Mouse (Mus musculus) bone marrow, adult 2 months (tissue): ENCODE results near the gene Arhgef40. TPM values are rescaled to one million over a fixed set of nuclear protein-coding genes. Genes with fewer than 3 reads are reported as not detected.

Experiments used
- H3K27ac ChIP-seq: fragments of 200-500 bp; 2 replicates; pipeline ENCODE4 v1.5.1; 2012; ENCODE audit warnings: low read depth, mild to moderate bottlenecking, control low read depth, inconsistent platforms, low read length; ENCODE audit not compliant: control insufficient read depth, poor library complexity, insufficient read depth
- H3K4me1 ChIP-seq: fragments of 200-500 bp; 2 replicates; pipeline ENCODE4 v1.6.1; 2011; ENCODE audit warnings: low read length; ENCODE audit not compliant: control insufficient read depth, insufficient read depth
- H3K4me3 ChIP-seq: fragments of 200-500 bp; replicated peaks from 2 replicates; pipeline ENCODE3; 2011; ENCODE audit warnings: mild to moderate bottlenecking, low read depth, low read length, control low read depth; ENCODE audit not compliant: control insufficient read depth
- CTCF ChIP-seq: fragments of 200-500 bp; IDR thresholded peaks from 2 replicates; pipeline ENCODE4 v1.5.1; 2011; ENCODE audit warnings: low read length, control low read depth; ENCODE audit not compliant: control insufficient read depth, insufficient read depth
- POLR2A ChIP-seq: fragments of 200-500 bp; IDR thresholded peaks from 2 replicates; pipeline ENCODE4 v1.6.1; 2011; ENCODE audit warnings: low read depth, mild to moderate bottlenecking, control low read depth, low read length, borderline replicate concordance; ENCODE audit not compliant: control insufficient read depth
- WGBS: fragments of 180-500 bp; shearing (Covaris S2); methylation state at CpG from one replicate; pipeline ENCODE4 v1.1.7; 2018; 5-methylcytosine and 5-hydroxymethylcytosine counted together
- polyA plus RNA-seq: library from polyadenylated mRNA; stranded (reverse); fragments of >200 nt; gene quantifications from 2 replicates; pipeline ENCODE4 v1.2.4, GENCODE M21; 2011; ENCODE audit warnings: low replicate concordance; ENCODE audit not compliant: missing spikeins, insufficient read depth, insufficient read length

The Arhgef40 gene
- polyA plus RNA-seq, 1 experiment = 21.3 TPM

GRCm38 (mm10) chr14:52013021-52013610 is 28.6 kb downstream of the Arhgef40 start:
- Histone ChIP-seq H3K4me1 (no peaks in the 10 kb centered on the region; the same call in 1 of the 2 replicates), H3K4me3 (no peak overlapping the region), H3K27ac (no peak overlapping the region)
- WGBS = 80% methylated on average over 8 of the region's 8 CpGs
- TF ChIP-seq CTCF = no peak
- no peak for TF ChIP-seq POLR2A

DNA sequence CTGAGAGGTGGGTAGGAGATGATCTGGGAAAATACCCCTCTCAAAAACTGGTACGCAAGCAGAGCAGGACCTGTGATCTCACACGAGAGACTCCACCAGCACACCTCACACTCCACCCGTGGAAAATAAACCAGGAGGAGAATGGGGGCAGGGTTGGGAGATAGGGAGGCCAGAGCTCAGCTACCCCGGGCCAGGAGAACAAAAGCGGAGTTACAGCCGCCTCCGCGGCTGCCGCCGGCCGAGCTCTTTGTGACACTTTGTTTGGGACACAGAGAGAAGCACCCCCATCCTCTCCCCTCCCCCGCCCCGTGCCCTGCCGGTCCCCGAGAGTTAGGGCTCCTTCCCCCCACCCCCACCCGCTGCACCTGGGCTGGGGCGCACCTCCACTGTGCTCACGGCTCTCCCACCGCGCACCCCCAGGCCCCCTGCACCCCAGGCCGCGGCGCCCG is 29.3 kb downstream of the Arhgef40 start:
- 9% methylated on average over 21 of the region's 24 CpGs for WGBS
- Histone ChIP-seq H3K4me1 (no peaks in the 10 kb centered on the region; the same call in 1 of the 2 replicates), H3K27ac (no peak overlapping the region), H3K4me3 (peak overlapping the region; percentile 26)
- TF ChIP-seq POLR2A (no peak), CTCF (no peak)

DNA sequence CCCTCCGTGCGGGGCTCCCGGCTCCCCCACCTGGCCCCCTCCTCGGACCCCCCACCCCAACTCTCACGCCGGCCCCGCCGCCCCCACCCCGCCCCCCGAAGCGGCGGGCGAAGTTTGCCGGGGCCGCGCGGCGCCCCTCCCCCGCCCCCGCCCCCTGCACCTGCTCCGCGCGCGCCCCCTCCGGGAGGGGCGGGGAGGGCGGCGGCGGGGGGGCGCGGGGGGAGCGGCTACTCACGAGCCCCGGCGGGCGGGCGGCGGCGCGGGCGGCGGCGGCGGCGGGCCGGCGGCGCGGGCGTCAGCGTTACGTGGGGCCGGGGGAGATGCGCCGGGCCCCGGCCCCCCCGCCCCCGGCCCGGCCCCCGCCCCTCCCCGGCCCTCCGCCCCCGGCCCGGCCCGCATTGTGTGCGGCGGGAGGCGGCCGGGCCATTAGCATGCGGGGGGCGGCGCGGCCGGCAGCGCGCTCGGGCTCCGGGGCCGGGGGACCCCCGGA is 29.8 kb downstream of the Arhgef40 start:
- H3K4me1 ChIP-seq = no peaks in the 10 kb centered on the region; the same call in 1 of the 2 replicates
- H3K27ac ChIP-seq = no peak overlapping the region

DNA sequence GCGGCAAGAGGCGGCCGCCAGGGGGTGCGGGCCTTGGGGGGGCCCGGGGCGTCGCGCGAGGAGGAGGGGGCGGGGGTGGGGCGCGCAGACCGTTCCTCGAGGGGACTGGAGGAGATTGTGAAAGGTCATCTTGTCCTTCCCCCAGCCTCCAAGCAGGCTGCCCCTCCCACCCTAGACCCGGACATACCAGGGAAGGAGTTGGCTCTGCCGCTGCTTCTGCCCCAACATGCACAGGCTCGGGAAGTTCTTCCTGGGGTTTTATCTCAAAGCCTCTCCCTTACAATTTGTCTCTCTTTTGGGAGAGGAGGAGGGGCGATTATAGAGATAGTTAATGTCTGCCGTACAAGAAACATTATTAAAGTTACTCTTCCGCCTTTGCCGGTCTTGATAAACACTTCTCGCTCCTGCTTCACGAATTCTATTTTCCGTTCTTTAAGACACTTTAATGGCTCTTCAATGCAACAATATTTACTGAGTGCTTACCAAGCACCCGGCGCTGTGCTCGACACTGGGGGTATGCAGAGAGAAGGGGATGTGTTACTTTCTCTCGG is 30.3 kb downstream of the Arhgef40 start:
- no peaks in the 10 kb centered on the region; the same call in 1 of the 2 replicates for H3K4me1 ChIP-seq

More for the DNA sequence above, 29.8 kb downstream of the Arhgef40 start:
- 2% methylated on average over 22 of the region's 80 CpGs for WGBS
- H3K4me3 ChIP-seq = no peak overlapping the region
- TF ChIP-seq POLR2A (no peak), CTCF (no peak)

DNA sequence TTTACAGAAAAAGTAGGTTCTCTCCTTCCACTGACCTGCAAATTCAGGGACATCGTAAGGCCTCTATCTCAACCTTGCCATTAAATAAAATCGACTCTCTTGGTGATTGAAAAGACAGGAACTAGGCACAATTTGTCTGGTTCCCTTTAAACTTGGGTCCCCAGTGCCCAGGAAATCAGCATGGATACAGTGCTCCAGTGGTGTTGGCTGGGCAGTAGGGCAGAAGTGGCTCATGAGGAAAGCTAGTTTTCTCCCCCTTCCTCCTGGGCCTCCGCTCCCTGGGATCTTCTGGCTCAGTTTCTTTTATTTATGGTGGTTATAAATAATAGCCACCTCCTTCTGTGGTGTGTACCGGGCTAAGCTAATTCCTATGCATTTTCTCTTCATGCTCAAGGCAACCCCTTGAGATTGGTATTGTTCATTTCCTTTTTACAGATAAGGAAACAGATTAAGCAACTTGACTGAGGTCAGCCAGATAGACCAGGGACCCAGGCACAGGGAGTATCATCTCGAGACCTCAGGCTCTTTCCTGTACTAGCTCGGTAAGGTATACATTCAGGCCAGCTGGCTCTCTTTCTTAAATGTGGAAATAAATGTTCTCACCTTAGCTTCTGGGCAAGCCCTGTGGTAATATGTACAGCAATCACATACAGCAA is 31.1 kb downstream of the Arhgef40 start, which contains the start of gene Tmem253:
Gene Tmem253, plus strand, starts transcription at position 214 of the 656 bp plus-strand sequence.
- WGBS = 17% methylated on average over 6 of the region's 6 CpGs
- Histone ChIP-seq H3K4me1 (no peaks in the 10 kb centered on the region; the same call in 1 of the 2 replicates), H3K4me3 (peak within 1 kb of the TSS; percentile 78), H3K27ac (no peak within 1 kb of the TSS)
- no peak for TF ChIP-seq POLR2A

More for the DNA sequence above, 30.3 kb downstream of the Arhgef40 start:
- 1% methylated on average over 28 of the region's 28 CpGs for WGBS
- Histone ChIP-seq H3K27ac (no peak overlapping the region), H3K4me3 (peak overlapping the region; percentile 78)
- TF ChIP-seq CTCF (no peak), POLR2A (peak; percentile 49; the same call in 1 of the 2 replicates)

- TF ChIP-seq CTCF (no peak), POLR2A (no peak)
- H3K4me1 ChIP-seq = peaks cover 1% of the 10 kb centered on the region; the same call in 1 of the 2 replicates
- WGBS = 93% methylated on average over 13 of the region's 13 CpGs
- H3K4me3 ChIP-seq = no peak overlapping the region
- no peak overlapping the region for H3K27ac ChIP-seq
These were observed 32.3 kb downstream of the Arhgef40 start for GRCm38 (mm10) chr14:52016625-52017405.

GRCm38 (mm10) chr14:52017662-52018061 is 33.1 kb downstream of the Arhgef40 start:
- TF ChIP-seq CTCF (no peak), POLR2A (no peak)
- no peak overlapping the region for H3K27ac ChIP-seq
- 83% methylated on average over 4 of the region's 4 CpGs for WGBS
- peaks cover 1% of the 10 kb centered on the region; the same call in 1 of the 2 replicates for H3K4me1 ChIP-seq
- no peak overlapping the region for H3K4me3 ChIP-seq
